Mouse (Mus musculus): Measurements from ENCODE around the gene Crb3. TPM values are rescaled to one million over a fixed set of nuclear protein-coding genes. Genes with fewer than 3 reads are reported as not detected.

Crb3 gene
- polyA plus RNA-seq, 2 experiments, result 5.5 to 8.3 TPM

GRCm38 (mm10) chr17:57107064-57107463, 48.2 kb downstream of the Crb3 start:
- no peak for TF ChIP-seq POLR2A (IDR thresholded peaks at IDR 0.05; ENCODE audit: borderline replicate concordance, extremely low read depth, insufficient read depth, insufficient read length)
- no peak for ATAC-seq (ENCODE audit: low FRiP score, low read depth)
- H3K36me3 ChIP-seq (ENCODE audit: control insufficient read depth, insufficient read depth, low read length), result no peaks in the 10 kb centered on the region
- peaks cover 11% of the 10 kb centered on the region for H3K4me1 ChIP-seq (ENCODE audit: control insufficient read depth, insufficient read depth, low read length)
- H3K4me3 ChIP-seq (replicated peaks; ENCODE audit: low read length), result no peak overlapping the region
- no peak for DNase-seq (ENCODE audit: low spot score)
- no peaks in the 10 kb centered on the region for H3K27me3 ChIP-seq (ENCODE audit: control insufficient read depth, insufficient read depth, low read length)
- H3K9me3 ChIP-seq (ENCODE audit: control insufficient read depth, low read length), result no peaks in the 10 kb centered on the region
- no peak overlapping the region for H3K27ac ChIP-seq (replicated peaks; ENCODE audit: low read depth, low read length)
- no peak overlapping the region for H3K9ac ChIP-seq (ENCODE audit: low read depth, low read length, severe bottlenecking)
- 97% methylated on average over 5 of the region's 5 CpGs for WGBS
- no peak overlapping the region for H3K4me2 ChIP-seq (replicated peaks; ENCODE audit: low read depth, low read length, severe bottlenecking)

- Histone ChIP-seq H3K4me1 (ENCODE audit: control insufficient read depth, insufficient read depth, low read length) (peaks cover 11% of the 10 kb centered on the region), H3K9me3 (ENCODE audit: control insufficient read depth, low read length) (no peaks in the 10 kb centered on the region), H3K27ac (replicated peaks; ENCODE audit: low read depth, low read length) (no peak overlapping the region), H3K9ac (ENCODE audit: low read depth, low read length, severe bottlenecking) (no peak overlapping the region), H3K4me3 (replicated peaks; ENCODE audit: low read length) (no peak overlapping the region), H3K27me3 (ENCODE audit: control insufficient read depth, insufficient read depth, low read length) (no peaks in the 10 kb centered on the region), H3K36me3 (ENCODE audit: control insufficient read depth, insufficient read depth, low read length) (no peaks in the 10 kb centered on the region), H3K4me2 (replicated peaks; ENCODE audit: low read depth, low read length, severe bottlenecking) (no peak overlapping the region)
- DNase-seq (ENCODE audit: low spot score), result no peak
- no peak for ATAC-seq (ENCODE audit: low FRiP score, low read depth)
- WGBS, result 77% methylated on average over 7 of the region's 7 CpGs
- no peak for TF ChIP-seq POLR2A (IDR thresholded peaks at IDR 0.05; ENCODE audit: borderline replicate concordance, extremely low read depth, insufficient read depth, insufficient read length)
Measured at GRCm38 (mm10) chr17:57108040-57108665, 49.2 kb downstream of the Crb3 start.

GRCm38 (mm10) chr17:57108666-57109171, 49.8 kb downstream of the Crb3 start:
- H3K9ac ChIP-seq (ENCODE audit: low read depth, low read length, severe bottlenecking), result no peak overlapping the region
- peaks cover 11% of the 10 kb centered on the region for H3K4me1 ChIP-seq (ENCODE audit: control insufficient read depth, insufficient read depth, low read length)
- no peak for TF ChIP-seq POLR2A (IDR thresholded peaks at IDR 0.05; ENCODE audit: borderline replicate concordance, extremely low read depth, insufficient read depth, insufficient read length)
- DNase-seq (ENCODE audit: low spot score) (no peak), ATAC-seq (ENCODE audit: low FRiP score, low read depth) (no peak)
- no peaks in the 10 kb centered on the region for H3K9me3 ChIP-seq (ENCODE audit: control insufficient read depth, low read length)
- H3K27me3 ChIP-seq (ENCODE audit: control insufficient read depth, insufficient read depth, low read length), result no peaks in the 10 kb centered on the region
- no peak overlapping the region for H3K4me2 ChIP-seq (replicated peaks; ENCODE audit: low read depth, low read length, severe bottlenecking)
- no peak overlapping the region for H3K4me3 ChIP-seq (replicated peaks; ENCODE audit: low read length)
- whole genome bisulfite sequencing, result 44% methylated on average over 5 of the region's 5 CpGs
- no peak overlapping the region for H3K27ac ChIP-seq (replicated peaks; ENCODE audit: low read depth, low read length)
- no peaks in the 10 kb centered on the region for H3K36me3 ChIP-seq (ENCODE audit: control insufficient read depth, insufficient read depth, low read length)

DNA sequence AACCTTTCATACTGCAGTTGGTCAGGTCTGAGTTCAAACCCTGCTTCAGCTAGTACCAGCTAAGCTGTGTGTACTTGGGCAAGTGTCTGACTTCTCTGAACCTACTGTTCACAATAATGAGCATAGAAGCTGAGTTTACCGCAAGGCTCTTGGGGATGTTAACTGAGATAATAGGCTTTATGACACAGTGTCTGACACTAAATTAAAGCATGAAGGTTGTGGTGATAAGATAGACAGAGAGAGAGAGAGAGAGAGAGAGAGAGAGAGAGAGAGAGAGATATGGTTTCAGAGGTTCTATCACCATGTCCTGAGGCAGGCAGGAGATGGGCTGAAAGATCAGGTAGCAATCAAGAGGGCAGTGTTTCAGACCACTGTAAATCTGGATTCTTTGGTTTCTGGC, 51.1 kb downstream of the Crb3 start:
- no peaks in the 10 kb centered on the region for H3K27me3 ChIP-seq (ENCODE audit: control insufficient read depth, insufficient read depth, low read length)
- no peak overlapping the region for H3K4me3 ChIP-seq (replicated peaks; ENCODE audit: low read length)
- peaks cover 5% of the 10 kb centered on the region; the same call in 1 of the 2 replicates for H3K4me1 ChIP-seq (ENCODE audit: control insufficient read depth, insufficient read depth, low read length)
- H3K9me3 ChIP-seq (ENCODE audit: control insufficient read depth, low read length), result no peaks in the 10 kb centered on the region
- WGBS, result 85% methylated on average over 1 of the region's 1 CpGs
- H3K36me3 ChIP-seq (ENCODE audit: control insufficient read depth, insufficient read depth, low read length), result no peaks in the 10 kb centered on the region
- ATAC-seq (ENCODE audit: low FRiP score, low read depth), result no peak
- no peak for TF ChIP-seq POLR2A (IDR thresholded peaks at IDR 0.05; ENCODE audit: borderline replicate concordance, extremely low read depth, insufficient read depth, insufficient read length)
- H3K9ac ChIP-seq (ENCODE audit: low read depth, low read length, severe bottlenecking), result no peak overlapping the region
- H3K27ac ChIP-seq (replicated peaks; ENCODE audit: low read depth, low read length), result no peak overlapping the region
- H3K4me2 ChIP-seq (replicated peaks; ENCODE audit: low read depth, low read length, severe bottlenecking), result no peak overlapping the region
- no peak for DNase-seq (ENCODE audit: low spot score)

GRCm38 (mm10) chr17:57112768-57113474, 54.0 kb downstream of the Crb3 start:
- H3K9me3 ChIP-seq (ENCODE audit: control insufficient read depth, low read length), result no peaks in the 10 kb centered on the region
- 84% methylated on average over 10 of the region's 10 CpGs for WGBS
- no peak overlapping the region for H3K4me2 ChIP-seq (replicated peaks; ENCODE audit: low read depth, low read length, severe bottlenecking)
- H3K27me3 ChIP-seq (ENCODE audit: control insufficient read depth, insufficient read depth, low read length), result no peaks in the 10 kb centered on the region
- H3K27ac ChIP-seq (replicated peaks; ENCODE audit: low read depth, low read length), result no peak overlapping the region
- no peak overlapping the region for H3K9ac ChIP-seq (ENCODE audit: low read depth, low read length, severe bottlenecking)
- no peak for DNase-seq (ENCODE audit: low spot score)
- TF ChIP-seq POLR2A (IDR thresholded peaks at IDR 0.05; ENCODE audit: borderline replicate concordance, extremely low read depth, insufficient read depth, insufficient read length), result no peak
- no peak overlapping the region for H3K4me3 ChIP-seq (replicated peaks; ENCODE audit: low read length)
- no peak for ATAC-seq (ENCODE audit: low FRiP score, low read depth)
- H3K4me1 ChIP-seq (ENCODE audit: control insufficient read depth, insufficient read depth, low read length), result no peaks in the 10 kb centered on the region
- H3K36me3 ChIP-seq (ENCODE audit: control insufficient read depth, insufficient read depth, low read length), result no peaks in the 10 kb centered on the region

Other genes starting within 250 kb of the Crb3 start
- gene Rfx2, start 228.1 kb upstream of the Crb3 start, polyA plus RNA-seq (2012; rRNA removed), result 8.2 and 12.1 TPM in 2 replicates
- 4.2 and 4.5 TPM in 2 replicates for gene Rfx2, start 228.1 kb upstream of the Crb3 start, polyA plus RNA-seq (2014; fragmentation: Nextera tagmentation; extraction: Ambion mirVana)
- gene Acsbg2, start 184.7 kb upstream of the Crb3 start, polyA plus RNA-seq (2012; rRNA removed), result 0.03 TPM in 1 of 2 replicates, not detected in the other
- not detected in 2 replicates for gene Acsbg2, start 184.7 kb upstream of the Crb3 start, polyA plus RNA-seq (2014; fragmentation: Nextera tagmentation; extraction: Ambion mirVana)
- 0.03 and 0.08 TPM in 2 replicates for gene 1700061G19Rik, start 183.6 kb upstream of the Crb3 start, polyA plus RNA-seq (2012; rRNA removed)
- 0.26 TPM in 2 replicates for gene 1700061G19Rik, start 183.6 kb upstream of the Crb3 start, polyA plus RNA-seq (2014; fragmentation: Nextera tagmentation; extraction: Ambion mirVana)
- gene Mllt1, start 123.7 kb upstream of the Crb3 start, polyA plus RNA-seq (2012; rRNA removed), result 98.3 and 132 TPM in 2 replicates
- 34.5 and 36.3 TPM in 2 replicates for gene Mllt1, start 123.7 kb upstream of the Crb3 start, polyA plus RNA-seq (2014; fragmentation: Nextera tagmentation; extraction: Ambion mirVana)
- gene Acer1, start 77.0 kb upstream of the Crb3 start, polyA plus RNA-seq (2012; rRNA removed), result 1.0 and 1.5 TPM in 2 replicates
- gene Acer1, start 77.0 kb upstream of the Crb3 start, polyA plus RNA-seq (2014; fragmentation: Nextera tagmentation; extraction: Ambion mirVana), result 1.4 and 5.6 TPM in 2 replicates
- 139 and 177 TPM in 2 replicates for gene Clpp, start 68.8 kb upstream of the Crb3 start, polyA plus RNA-seq (2012; rRNA removed)
- 150 and 155 TPM in 2 replicates for gene Clpp, start 68.8 kb upstream of the Crb3 start, polyA plus RNA-seq (2014; fragmentation: Nextera tagmentation; extraction: Ambion mirVana)
- gene Alkbh7, start 61.8 kb upstream of the Crb3 start, polyA plus RNA-seq (2012; rRNA removed), result 25.1 and 33.9 TPM in 2 replicates
- gene Alkbh7, start 61.8 kb upstream of the Crb3 start, polyA plus RNA-seq (2014; fragmentation: Nextera tagmentation; extraction: Ambion mirVana), result 40.6 and 41.8 TPM in 2 replicates
- gene Pspn, start 59.1 kb upstream of the Crb3 start, polyA plus RNA-seq (2012; rRNA removed), result not detected in 2 replicates
- not detected in 2 replicates for gene Pspn, start 59.1 kb upstream of the Crb3 start, polyA plus RNA-seq (2014; fragmentation: Nextera tagmentation; extraction: Ambion mirVana)
- 37.4 and 68.5 TPM in 2 replicates for gene Gtf2f1, start 47.8 kb upstream of the Crb3 start, polyA plus RNA-seq (2012; rRNA removed)
- gene Gtf2f1, start 47.8 kb upstream of the Crb3 start, polyA plus RNA-seq (2014; fragmentation: Nextera tagmentation; extraction: Ambion mirVana), result 54.1 and 60.1 TPM in 2 replicates
- gene Gm17949, start 47.6 kb upstream of the Crb3 start, polyA plus RNA-seq (2012; rRNA removed), result 0.05 TPM in 1 of 2 replicates, not detected in the other
- gene Gm17949, start 47.6 kb upstream of the Crb3 start, polyA plus RNA-seq (2014; fragmentation: Nextera tagmentation; extraction: Ambion mirVana), result 0.22 and 0.26 TPM in 2 replicates
- 115 and 151 TPM in 2 replicates for gene Khsrp, start 27.6 kb upstream of the Crb3 start, polyA plus RNA-seq (2012; rRNA removed)
- 49.5 and 56.6 TPM in 2 replicates for gene Khsrp, start 27.6 kb upstream of the Crb3 start, polyA plus RNA-seq (2014; fragmentation: Nextera tagmentation; extraction: Ambion mirVana)
- gene Slc25a41, start 17.5 kb upstream of the Crb3 start, polyA plus RNA-seq (2012; rRNA removed), result 0.13 and 0.18 TPM in 2 replicates
- gene Slc25a41, start 17.5 kb upstream of the Crb3 start, polyA plus RNA-seq (2014; fragmentation: Nextera tagmentation; extraction: Ambion mirVana), result 0.17 and 0.26 TPM in 2 replicates
- gene Slc25a23, start 758 bp downstream of the Crb3 start, polyA plus RNA-seq (2012; rRNA removed), result 26.3 and 32.9 TPM in 2 replicates
- 5.7 and 8.3 TPM in 2 replicates for gene Slc25a23, start 758 bp downstream of the Crb3 start, polyA plus RNA-seq (2014; fragmentation: Nextera tagmentation; extraction: Ambion mirVana)
- gene Dennd1c, start 19.4 kb downstream of the Crb3 start, polyA plus RNA-seq (2012; rRNA removed), result 2.0 and 2.5 TPM in 2 replicates
- 0.97 and 1.9 TPM in 2 replicates for gene Dennd1c, start 19.4 kb downstream of the Crb3 start, polyA plus RNA-seq (2014; fragmentation: Nextera tagmentation; extraction: Ambion mirVana)
- 10.3 and 14.2 TPM in 2 replicates for gene Tubb4a, start 28.7 kb downstream of the Crb3 start, polyA plus RNA-seq (2012; rRNA removed)
- 8.8 and 10.1 TPM in 2 replicates for gene Tubb4a, start 28.7 kb downstream of the Crb3 start, polyA plus RNA-seq (2014; fragmentation: Nextera tagmentation; extraction: Ambion mirVana)
- gene Tnfsf9, start 46.2 kb downstream of the Crb3 start, polyA plus RNA-seq (2012; rRNA removed), result 10.6 and 11.3 TPM in 2 replicates
- 6.8 and 7.4 TPM in 2 replicates for gene Tnfsf9, start 46.2 kb downstream of the Crb3 start, polyA plus RNA-seq (2014; fragmentation: Nextera tagmentation; extraction: Ambion mirVana)
- not detected in 2 replicates for gene Cd70, start 90.7 kb downstream of the Crb3 start, polyA plus RNA-seq (2012; rRNA removed)
- gene Cd70, start 90.7 kb downstream of the Crb3 start, polyA plus RNA-seq (2014; fragmentation: Nextera tagmentation; extraction: Ambion mirVana), result not detected in 2 replicates
- gene Tnfsf14, start 135.1 kb downstream of the Crb3 start, polyA plus RNA-seq (2012; rRNA removed), result 0.17 and 0.20 TPM in 2 replicates
- not detected in 2 replicates for gene Tnfsf14, start 135.1 kb downstream of the Crb3 start, polyA plus RNA-seq (2014; fragmentation: Nextera tagmentation; extraction: Ambion mirVana)
- gene C3, start 169.0 kb downstream of the Crb3 start, polyA plus RNA-seq (2012; rRNA removed), result 0.85 and 1.6 TPM in 2 replicates
- 0.46 and 0.52 TPM in 2 replicates for gene C3, start 169.0 kb downstream of the Crb3 start, polyA plus RNA-seq (2014; fragmentation: Nextera tagmentation; extraction: Ambion mirVana)
- gene Gpr108, start 189.3 kb downstream of the Crb3 start, polyA plus RNA-seq (2012; rRNA removed), result 36.4 and 42.7 TPM in 2 replicates
- gene Gpr108, start 189.3 kb downstream of the Crb3 start, polyA plus RNA-seq (2014; fragmentation: Nextera tagmentation; extraction: Ambion mirVana), result 39.6 and 40.8 TPM in 2 replicates
- 40.5 and 46.9 TPM in 2 replicates for gene Trip10, start 190.3 kb downstream of the Crb3 start, polyA plus RNA-seq (2012; rRNA removed)
- 27.1 and 29.8 TPM in 2 replicates for gene Trip10, start 190.3 kb downstream of the Crb3 start, polyA plus RNA-seq (2014; fragmentation: Nextera tagmentation; extraction: Ambion mirVana)
- gene Vav1, start 220.0 kb downstream of the Crb3 start, polyA plus RNA-seq (2012; rRNA removed), result 2.6 and 3.3 TPM in 2 replicates
- gene Vav1, start 220.0 kb downstream of the Crb3 start, polyA plus RNA-seq (2014; fragmentation: Nextera tagmentation; extraction: Ambion mirVana), result 3.8 and 4.6 TPM in 2 replicates

Data from limb, embryonic 14.5 days (tissue).